Mouse (Mus musculus) gastrocnemius, postnatal 10 days (tissue): Measurements from ENCODE around the gene Atf3. TPM values are rescaled to one million over a fixed set of nuclear protein-coding genes. Genes with fewer than 3 reads are reported as not detected.
"Not testable (repeated sequence)": the region's sequence is repeated elsewhere in the genome, so short reads cannot be mapped to it uniquely, and the experiment has no call there.

Source experiments
- DNase-seq: peaks from one replicate; pipeline ENCODE4 v3.0.0; 2021; ENCODE audit warnings: mixed read lengths
- total RNA-seq, 2 experiments: library from RNA; stranded (reverse); gene quantifications; 2 replicates each; pipeline ENCODE4 v1.2.3; 2021

Atf3 gene
- total RNA-seq, 2 experiments from 2014 or later: 5.0 to 13.4 TPM

DNA sequence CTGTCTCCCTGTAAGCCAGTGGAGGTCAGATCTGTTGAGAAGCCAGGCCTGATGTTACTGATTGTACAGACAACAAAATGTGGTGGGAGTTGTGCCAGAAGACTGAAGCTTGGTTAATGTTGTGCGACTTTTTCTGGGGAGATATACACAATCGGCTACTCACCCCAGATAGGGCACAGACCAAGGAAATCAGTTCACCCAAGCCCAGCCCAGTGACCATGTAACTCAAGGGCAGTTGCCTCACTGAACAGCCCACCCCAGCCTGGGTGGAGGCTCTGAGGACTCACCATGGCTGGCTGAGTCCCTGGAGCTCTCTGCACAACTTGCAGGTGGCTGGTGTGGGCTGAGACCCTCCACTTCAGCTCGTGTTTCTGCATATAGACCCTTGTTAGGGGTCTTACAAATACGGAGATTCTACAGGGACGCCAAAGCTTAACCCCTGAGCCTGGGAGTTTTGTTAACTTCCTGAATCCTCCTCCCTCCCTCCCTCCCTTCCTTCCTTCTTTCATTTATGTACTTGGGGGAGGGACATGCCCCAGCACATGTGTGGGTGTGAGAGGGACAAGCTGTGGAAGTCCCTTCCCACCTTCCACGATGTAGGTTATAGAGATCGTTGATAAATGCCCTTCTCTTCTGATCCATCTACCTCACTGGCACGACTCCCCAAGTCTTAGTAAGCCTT, 66.8 kb downstream of the Atf3 start:
- DNase-seq: no peak

GRCm38 (mm10) chr1:191149489-191149888, 68.3 kb downstream of the Atf3 start:
- DNase-seq: not testable (repeated sequence)

GRCm38 (mm10) chr1:191140983-191141382, 76.9 kb downstream of the Atf3 start:
- DNase-seq: no peak

GRCm38 (mm10) chr1:191138874-191139495, 78.9 kb downstream of the Atf3 start:
- DNase-seq: no peak

DNA sequence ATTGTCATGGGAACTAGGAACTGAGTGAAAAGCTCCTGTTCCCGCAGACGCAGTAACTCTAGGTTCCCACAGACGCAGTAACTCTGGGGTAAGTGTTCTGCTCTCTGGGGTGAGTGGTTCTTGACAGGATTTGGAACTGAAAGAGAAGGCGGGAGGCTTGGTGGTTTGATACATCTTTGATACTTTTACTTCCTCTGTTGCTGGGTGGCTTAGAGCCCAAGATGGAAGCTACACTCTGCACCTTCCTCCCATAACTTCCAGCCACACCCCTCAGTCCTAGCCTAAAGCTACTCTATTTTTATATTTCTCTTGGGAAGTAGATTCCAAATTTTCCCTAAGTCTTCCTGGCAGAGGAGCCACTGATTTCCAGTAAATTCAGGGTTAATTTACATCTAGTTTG, 79.4 kb downstream of the Atf3 start:
- no peak for DNase-seq

- DNase-seq: no peak
Observed at GRCm38 (mm10) chr1:191135406-191135805, 82.4 kb downstream of the Atf3 start.

- no peak for DNase-seq
Observed at GRCm38 (mm10) chr1:191132934-191133333, 84.9 kb downstream of the Atf3 start.

GRCm38 (mm10) chr1:191132240-191132639, 85.6 kb downstream of the Atf3 start:
- DNase-seq: no peak

DNA sequence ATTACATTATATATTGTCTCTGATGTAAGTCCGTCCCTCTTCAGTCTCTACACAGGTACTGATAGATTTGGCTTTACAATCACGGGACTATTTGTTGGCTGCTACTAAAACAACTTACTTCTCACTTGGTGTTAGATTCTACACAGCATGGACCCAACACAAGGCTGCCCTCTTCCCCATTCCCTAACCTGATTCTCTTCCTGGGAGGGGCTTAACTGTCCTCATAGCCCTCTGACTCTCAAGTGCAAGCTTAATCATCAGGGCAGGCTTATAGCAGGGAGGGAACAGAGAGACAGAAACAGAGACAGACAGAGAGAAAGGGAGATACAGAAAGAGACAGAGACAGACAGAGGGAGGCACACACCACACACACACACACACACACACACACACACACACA, 86.1 kb downstream of the Atf3 start:
- DNase-seq: no peak

- peak; percentile 71 for DNase-seq
Observed at GRCm38 (mm10) chr1:191125811-191126638, 91.8 kb downstream of the Atf3 start.

DNA sequence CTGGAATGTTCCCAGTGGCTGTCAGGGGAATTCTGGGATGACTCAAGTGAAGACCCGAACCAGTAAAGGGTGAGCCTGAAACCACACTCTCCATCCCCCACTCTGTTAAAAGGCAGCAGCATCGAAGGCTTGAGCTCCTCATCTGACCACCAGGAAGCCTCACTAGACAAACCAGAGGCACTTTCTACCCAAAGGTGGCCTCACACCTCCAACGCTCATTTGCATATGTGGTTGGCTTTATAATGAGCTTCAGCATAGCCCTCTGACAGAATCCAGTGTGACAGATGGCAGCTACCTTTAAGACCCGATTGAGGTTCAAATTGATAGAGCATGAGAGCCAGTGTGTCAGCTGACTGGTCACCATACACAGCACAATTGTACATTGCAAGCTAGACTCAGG, 93.6 kb downstream of the Atf3 start:
- DNase-seq: no peak

DNA sequence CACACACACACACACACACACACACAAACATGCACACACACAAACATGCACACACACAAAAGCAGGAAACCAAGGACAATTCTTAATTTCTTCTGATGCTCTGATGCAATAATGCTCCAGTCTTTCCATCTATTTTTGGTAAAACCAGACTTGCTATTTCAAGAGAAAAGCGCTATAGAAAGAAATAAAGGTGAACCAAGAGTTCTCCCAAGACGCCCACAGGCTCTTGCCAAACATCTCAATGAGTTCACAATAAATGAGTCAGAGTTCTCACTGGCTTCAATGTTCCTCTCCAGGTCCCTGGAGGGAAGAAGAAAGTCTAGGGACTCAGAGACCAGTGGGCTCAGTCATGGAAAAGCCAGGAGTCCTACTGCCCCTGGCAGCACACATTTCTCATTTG, 94.1 kb downstream of the Atf3 start:
- DNase-seq: no peak

DNA sequence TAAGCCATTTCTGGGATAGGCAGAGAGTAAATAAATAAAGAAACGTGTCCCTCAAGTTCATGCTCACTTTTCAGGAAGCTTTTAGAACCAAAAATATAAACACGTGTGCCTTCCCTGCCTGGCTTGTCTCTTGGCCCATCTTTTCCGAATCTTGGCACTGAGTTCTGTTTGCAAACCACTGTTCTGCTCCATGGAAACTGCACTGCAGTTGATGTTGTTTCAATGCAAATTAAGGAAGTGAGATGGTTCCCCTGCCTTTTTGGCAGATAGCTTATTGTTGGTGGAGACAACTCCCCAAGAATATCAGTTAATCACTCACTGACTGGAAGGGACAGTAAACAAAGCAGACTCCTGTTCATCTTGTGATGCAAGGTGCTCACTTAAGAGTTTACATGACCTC, 95.1 kb downstream of the Atf3 start:
- no peak for DNase-seq

Other genes starting within 250 kb of the Atf3 start
- 10 to 100 TPM; 12.3 to 14.6 TPM for gene Vash2, start 238.7 kb downstream of the Atf3 start, total RNA-seq
- gene Flvcr1, start 191.9 kb downstream of the Atf3 start, total RNA-seq: 10 to 100 TPM; 10.9 to 11.7 TPM
- gene Spata45, start 181.4 kb downstream of the Atf3 start, total RNA-seq: not detected
- gene Tatdn3, start 155.1 kb downstream of the Atf3 start, total RNA-seq: 10 to 100 TPM; 14.9 to 19.7 TPM
- gene Nsl1, start 155.0 kb downstream of the Atf3 start, total RNA-seq: 1 to 10 TPM; 1.2 to 2.6 TPM
- gene Batf3, start 120.2 kb downstream of the Atf3 start, total RNA-seq: under 1 TPM; 0.52 to 0.56 TPM
- gene Fam71a, start 53.2 kb downstream of the Atf3 start, total RNA-seq: not detected
- 10 to 100 TPM; 83.8 to 87.2 TPM for gene Nenf, start 100.2 kb upstream of the Atf3 start, total RNA-seq
- gene Tmem206, start 107.9 kb upstream of the Atf3 start, total RNA-seq: 1 to 10 TPM; 2.3 to 4.6 TPM
- 10 to 100 TPM; 68.2 to 69.3 TPM for gene Ppp2r5a, start 185.2 kb upstream of the Atf3 start, total RNA-seq